Mouse (Mus musculus): ENCODE results near the gene Tnfrsf25. TPM values are rescaled to one million over a fixed set of nuclear protein-coding genes. Genes with fewer than 3 reads are reported as not detected.
A peak's percentile ranks its signal among the peaks of the same experiment; 100 is the strongest.

Tnfrsf25 gene
- polyA plus RNA-seq, 1 experiment = 7.0 TPM

DNA sequence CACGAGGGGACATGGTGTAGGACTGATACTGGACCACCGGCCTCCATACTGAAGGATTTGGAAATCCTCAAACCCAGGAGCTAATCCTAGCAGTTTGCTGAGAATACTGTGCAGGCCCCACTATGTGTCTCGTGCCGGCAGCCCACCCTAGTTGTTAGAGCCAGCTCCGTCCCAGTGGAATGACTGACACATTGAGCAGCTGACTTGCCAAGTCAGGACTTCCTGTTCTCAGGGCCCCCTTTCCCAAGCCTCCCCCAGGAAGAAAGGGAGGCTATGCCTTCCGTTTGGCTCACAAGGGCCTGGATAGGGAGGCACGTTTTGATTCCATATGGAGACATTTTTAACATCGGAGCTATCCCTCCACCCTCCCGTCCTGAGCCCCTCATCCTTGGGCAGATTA lies 25.5 kb upstream of the Tnfrsf25 start:
- DNase-seq (ENCODE audit: extremely low spot score in 1 of 2, low spot score in 1 of 2) = no peak

DNA sequence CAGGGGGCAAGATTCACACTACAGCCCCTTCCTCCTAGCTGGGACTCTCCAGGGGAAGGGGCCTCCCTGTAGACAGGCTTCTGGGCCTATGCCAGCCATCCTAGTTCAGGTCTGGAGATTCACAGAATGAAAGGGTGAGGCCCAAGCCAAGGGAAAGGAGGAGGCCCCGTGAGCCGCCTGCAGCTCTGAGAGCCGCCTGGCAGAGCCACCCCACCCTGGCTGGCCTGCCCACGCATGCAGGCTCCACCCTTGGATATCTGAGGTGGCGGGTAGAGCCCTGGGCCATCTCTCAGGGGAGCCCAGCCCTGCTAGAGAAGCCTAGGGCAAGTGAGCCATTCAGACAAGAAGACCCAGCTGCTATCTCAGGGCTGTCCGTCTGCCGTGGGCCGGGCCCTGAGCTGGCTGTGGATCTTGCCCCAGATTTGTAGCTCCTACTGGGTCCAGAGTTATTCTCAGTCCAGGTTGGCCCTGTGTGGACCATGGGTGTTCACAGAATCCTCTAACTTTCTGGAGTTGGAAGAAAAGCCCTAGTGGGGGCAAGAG lies 22.9 kb upstream of the Tnfrsf25 start:
- DNase-seq (ENCODE audit: extremely low spot score in 1 of 2, low spot score in 1 of 2) = no peak

DNA sequence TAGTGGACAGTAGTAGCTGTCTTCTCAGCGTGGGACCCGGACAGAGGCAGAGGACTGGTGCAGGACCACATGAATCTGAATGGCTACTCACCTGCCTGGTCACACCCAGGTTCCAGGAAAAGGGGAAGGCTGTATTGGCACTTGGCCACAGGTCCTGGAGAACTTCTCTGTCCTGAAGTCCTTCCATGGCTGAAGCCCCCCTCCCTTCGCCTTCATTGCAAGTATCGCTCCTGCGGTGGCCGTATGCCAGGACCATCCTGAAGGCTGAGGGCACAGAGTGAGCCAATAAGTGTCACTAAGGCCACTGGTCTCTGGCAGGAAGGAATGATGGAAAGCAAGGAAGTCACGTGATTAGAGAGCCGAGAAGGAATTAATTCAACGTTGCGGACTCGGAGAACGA lies 21.5 kb upstream of the Tnfrsf25 start:
- DNase-seq (ENCODE audit: extremely low spot score in 1 of 2, low spot score in 1 of 2) = no peak

DNA sequence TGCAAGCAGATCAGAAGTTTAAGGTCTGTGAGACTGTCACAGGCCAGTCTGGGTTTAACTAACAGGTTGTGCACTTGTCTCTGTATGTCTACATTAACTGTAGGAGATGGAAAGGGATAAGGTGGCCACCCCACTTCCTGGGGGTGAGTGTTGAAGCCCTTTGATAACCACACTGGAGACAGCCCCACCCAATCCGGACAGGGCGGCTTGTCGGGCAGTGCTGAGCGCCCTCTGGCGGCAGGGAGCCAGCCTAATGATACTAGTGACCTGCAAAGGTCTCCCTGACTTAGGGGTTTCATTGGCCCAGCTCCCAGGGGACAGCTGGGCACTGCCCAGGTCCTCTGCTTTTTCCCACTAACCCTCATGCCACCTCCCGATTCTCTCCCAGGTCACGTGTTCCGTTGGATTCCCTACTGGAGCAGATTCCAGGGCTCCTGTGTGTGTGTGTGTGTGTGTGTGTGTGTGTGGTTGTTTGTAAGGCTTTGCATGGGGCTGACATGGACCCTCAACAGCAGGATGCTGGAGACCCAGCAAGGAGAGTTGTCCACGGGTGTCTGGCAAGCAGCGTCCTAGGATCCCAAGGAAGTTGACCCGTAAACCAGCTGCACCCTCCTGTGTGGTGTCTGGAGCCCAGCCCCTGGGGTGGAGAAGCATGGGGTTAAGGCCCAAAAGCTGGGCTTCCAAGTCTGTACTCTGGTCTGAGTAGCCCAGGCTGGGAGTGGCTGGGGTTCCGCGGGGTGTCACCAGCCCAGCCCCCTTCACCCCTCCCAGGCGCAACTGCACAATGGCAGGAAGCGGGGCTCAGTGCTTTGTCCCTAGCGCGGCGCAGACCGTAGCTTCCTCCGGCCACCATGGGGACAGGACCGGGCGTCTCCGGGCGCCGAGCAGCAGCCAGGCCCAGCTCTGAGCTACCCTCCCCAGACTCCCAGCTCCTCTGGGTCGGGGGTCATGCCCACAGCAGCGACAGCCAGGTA lies 19.5 kb upstream of the Tnfrsf25 start:
- peak in 1 of 2 experiments; percentile 70 for DNase-seq (ENCODE audit: extremely low spot score in 1 of 2, low spot score in 1 of 2)

DNA sequence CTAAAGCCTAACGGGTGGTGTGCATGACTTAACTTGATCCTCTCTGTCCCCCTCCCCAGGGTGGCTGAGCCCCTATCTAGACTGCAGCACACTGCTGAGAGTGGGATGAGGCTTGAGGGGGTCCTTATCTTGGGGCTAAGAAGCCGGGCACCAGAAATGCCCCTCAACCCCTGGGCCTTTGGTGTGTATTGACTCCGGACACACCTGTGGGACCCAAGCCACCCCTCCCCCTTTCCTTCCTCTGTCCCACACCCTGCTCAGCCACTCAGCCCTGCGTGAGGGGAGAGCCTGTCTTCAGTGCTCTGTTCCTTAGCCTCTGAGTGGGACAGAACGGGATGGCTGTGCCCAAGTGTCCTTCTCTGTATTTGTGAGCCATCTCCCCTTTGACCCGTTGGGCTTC lies 18.8 kb upstream of the Tnfrsf25 start:
- DNase-seq (ENCODE audit: extremely low spot score in 1 of 2, low spot score in 1 of 2) = no peak

DNA sequence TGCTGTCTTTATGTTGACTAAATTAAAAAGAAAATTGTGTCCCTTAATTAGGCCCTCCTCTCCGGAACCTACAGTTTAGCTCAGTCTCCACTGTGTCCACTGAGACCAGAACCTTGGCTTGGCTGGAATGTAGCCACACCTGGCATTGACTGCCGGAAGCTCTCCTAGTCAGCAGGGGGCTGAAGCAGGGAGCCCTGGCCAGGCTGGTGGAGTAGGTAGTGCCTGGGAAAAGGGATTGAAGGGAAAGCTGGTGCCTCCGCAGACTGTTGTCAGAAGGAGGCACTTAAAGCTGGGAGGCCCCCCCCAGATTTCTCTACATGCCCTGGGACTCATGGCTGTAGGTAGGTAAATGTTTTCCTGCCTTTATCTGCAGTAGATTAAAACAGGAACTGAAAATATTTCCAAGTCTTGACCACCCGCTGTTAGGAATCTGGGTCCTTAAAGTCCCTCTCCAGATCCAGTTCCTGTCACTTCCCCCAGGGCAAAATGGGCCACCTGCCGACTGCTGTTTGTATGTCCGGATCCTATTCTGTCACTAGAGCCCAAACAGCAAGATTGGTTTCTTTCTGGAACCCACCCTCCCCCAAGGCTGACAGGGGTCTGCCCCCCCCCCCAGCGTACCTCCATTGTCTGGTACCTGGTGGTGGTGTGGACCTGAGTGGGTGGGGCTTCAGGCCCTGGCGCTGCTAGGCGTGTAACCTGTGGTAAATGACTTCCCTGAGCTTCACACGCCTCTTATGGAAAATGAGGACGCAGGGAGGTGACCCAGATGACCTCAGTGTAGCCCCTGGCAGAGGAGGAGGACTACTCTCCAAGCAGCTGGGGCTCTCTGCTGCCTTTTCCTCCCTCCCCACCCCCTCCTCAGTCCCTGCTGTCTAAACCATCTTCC lies 17.6 kb upstream of the Tnfrsf25 start:
- DNase-seq (ENCODE audit: extremely low spot score in 1 of 2, low spot score in 1 of 2) = no peak

DNA sequence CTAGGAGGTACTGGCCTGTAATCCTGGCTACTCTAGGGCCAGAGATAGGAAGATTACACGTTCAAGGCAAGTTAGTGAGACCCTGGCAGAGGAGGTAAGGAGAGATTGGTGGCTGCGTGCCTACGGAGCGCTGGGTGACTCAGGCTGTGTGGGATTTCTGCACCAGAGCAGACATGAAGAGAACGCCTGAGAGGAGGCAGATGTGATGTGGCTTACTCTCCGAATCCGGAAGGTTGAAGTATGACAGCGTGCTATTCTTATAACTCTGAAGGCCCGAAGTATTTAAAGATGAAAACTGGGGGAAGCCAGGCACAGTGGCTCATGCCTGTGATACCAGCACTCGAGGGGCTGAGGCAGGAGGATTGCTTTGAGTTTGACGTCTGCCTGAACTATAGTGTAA lies 15.2 kb upstream of the Tnfrsf25 start:
- DNase-seq (ENCODE audit: extremely low spot score in 1 of 2, low spot score in 1 of 2) = peak; percentile 83 to 87

DNA sequence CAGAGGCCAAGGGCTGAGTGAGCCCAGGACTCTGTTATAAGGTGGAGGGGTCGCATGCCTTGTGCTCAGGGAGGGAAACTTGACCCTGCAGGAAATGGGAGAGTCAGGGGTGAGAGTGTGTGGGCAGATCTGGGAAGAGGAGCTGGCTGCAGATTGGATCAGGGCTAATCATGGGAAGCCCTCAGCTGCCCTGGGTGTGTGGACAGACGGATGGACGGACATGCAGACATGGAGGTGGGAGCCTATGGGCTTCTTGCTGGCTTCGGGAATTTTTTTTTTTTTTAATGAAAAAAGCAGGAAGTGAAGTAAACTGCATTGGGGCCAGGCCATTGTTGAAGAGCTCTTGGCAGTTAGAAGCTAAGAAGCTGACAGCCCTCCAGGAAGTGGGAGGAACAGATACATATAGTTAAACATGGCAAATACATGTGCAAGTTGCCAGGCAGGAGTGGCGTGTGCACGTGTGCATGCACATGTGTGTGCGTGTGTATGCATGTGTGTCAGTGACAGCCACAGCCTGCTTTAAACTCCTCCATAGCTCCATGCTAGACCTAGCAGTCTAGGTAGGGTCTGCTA lies 14.6 kb upstream of the Tnfrsf25 start:
- no peak for DNase-seq (ENCODE audit: extremely low spot score in 1 of 2, low spot score in 1 of 2)

DNA sequence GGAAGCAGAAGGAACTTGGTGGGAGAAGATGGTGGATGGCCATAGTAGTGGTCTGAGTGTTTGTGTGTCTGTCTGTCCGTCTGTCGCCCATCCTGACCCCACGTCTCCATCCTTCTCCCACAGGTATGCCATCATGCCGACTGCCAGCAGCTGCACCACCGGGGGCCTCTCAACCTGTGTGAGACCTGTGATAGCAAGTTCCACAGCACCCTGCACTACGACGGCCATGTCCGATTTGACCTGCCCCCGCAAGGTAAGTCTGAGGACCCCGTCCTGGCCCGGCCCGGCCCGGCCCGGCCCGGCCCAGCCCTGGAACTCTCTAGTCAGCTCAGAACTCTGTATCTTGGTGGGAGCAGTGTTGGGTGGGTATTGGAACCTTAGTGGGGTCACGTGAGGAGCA lies 13.8 kb upstream of the Tnfrsf25 start:
- no peak for DNase-seq (ENCODE audit: extremely low spot score in 1 of 2, low spot score in 1 of 2)

DNA sequence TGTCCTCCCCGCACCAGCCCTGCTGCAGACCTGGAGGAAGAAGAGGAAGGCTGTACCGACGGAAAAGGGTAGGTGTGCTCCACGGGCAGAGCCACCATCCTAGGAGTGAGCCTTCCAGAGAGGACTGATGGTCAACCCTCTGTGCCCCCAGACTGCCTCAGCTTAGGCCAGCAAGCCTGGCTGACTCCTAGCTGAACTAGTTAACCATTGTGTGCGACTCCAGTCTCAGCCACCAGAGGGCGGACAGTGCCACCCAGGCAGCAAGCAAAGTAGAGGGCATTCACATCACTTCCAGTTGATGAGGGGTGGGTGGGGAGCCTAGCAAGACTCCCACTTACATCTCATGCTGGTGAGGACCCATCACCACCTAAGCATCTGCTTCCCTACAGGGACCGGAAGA lies 12.7 kb upstream of the Tnfrsf25 start:
- DNase-seq (ENCODE audit: extremely low spot score in 1 of 2, low spot score in 1 of 2) = peak in 1 of 2 experiments; percentile 90

DNA sequence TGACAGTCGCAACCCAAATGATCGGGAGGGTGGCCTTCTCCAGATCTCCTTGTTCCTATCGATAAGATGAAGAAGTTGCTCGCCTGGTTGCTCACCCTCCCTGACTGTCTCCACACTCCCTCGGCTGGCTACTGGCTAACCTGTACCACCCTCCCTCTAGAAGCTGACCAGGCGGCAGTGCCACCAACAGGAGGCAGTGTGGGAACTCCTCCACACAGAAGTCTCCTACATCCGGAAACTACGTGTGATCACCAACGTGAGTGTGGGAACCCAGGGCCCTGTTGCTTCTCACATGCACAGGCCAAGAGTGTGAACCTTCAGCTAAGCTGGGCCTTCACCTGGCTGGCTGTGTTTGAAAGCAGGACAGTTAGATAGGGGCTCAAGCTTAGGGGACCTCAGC lies 9.0 kb upstream of the Tnfrsf25 start:
- no peak for DNase-seq (ENCODE audit: extremely low spot score in 1 of 2, low spot score in 1 of 2)

DNA sequence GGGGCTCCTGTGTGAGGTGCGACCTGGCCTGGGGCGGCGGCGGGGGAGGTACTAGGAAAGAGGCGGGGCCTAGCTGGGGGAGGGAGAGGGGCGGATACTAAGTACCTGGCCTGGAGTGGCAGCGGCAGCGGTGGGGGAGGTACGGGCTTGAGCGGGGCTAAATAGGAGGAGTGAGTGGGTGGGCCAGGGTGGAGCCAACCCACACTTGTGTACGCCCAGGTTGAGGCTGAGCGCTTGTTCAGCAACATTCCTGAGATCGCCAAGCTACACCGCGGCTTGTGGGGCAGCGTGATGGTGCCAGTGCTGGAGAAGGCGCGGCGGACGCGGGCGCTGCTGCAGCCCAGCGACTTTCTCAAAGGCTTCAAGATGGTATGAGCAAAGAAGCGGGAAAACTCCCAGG lies 8.2 kb upstream of the Tnfrsf25 start:
- DNase-seq (ENCODE audit: extremely low spot score in 1 of 2, low spot score in 1 of 2) = no peak

DNA sequence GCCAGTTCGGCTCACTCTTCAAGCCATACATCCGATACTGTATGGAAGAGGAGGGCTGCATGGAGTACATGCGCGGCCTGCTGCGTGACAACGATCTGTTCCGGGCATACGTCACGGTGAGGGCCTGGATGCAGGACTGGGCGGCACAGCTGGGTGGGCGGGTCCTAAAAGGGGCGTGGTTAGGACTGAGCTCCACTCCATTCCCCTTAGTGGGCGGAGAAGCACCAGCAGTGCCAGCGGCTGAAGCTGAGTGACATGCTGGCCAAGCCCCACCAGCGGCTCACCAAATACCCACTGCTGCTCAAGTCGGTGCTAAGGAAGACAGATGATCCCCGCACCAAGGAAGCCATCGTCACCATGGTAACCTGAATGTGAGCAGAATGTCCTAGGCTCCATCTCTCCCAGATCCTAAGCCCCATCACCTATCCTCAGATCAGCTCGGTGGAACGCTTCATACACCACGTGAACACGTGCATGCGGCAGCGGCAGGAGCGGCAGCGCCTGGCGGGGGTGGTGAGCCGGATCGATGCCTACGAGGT lies 7.7 kb upstream of the Tnfrsf25 start:
- peak; percentile 67 to 69 for DNase-seq (ENCODE audit: extremely low spot score in 1 of 2, low spot score in 1 of 2)

DNA sequence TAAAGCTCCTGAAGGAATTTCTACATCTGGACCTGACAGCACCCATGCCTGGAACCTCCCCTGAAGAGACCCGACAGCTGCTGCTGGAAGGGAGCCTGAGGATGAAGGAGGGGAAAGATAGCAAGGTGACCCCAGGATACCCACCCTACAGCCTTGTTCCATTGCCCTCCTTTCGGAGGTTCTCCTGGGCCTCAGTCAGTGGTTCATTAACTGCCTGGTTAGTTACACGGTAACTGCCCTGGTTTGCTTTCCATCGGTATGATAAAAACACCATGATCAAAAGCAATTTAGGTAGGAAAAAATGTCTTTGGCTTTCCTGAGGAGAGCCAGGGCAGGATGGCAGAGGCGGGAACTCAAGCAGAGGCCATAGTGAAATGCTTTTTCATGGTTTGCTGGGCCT lies 7.1 kb upstream of the Tnfrsf25 start:
- no peak for DNase-seq (ENCODE audit: extremely low spot score in 1 of 2, low spot score in 1 of 2)

DNA sequence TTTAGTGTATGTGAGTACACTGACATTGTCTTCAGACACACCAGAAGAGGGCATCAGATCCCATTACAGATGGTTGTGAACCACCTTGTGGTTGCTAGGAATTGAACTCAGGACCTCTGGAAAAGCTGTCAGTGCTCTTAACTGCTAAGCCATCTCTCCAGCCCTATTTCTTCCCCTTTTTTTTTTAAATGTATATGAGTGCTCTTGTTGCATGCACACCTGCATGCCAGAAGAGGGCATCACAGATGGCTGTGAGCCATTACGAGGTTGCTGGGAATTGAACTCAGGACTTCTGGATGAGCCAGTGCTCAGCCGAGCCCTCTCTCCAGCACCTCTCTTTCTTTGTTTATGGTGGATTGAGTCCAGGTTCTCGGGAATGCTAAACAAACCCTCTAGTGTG lies 6.2 kb upstream of the Tnfrsf25 start:
- no peak for DNase-seq (ENCODE audit: extremely low spot score in 1 of 2, low spot score in 1 of 2)

DNA sequence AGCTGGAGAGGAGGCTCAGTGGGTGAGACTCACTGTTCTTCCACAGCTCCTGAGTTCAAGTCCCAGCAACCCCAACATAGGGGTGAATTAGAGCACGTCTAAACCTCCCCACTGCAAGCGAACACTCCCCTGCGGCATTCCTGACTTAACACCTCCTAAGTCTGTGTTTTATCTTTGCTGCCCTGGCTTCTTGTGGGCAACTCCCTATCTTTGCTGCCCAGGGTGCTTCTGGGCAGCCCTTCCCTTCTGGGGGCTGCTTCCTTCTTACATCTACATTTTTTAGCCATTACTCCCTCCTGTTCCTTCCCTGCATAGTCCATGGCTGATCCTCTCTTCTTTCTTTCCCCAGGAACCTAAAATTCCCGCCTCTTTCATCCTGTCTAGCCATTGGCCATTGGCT lies 5.0 kb upstream of the Tnfrsf25 start:
- no peak for DNase-seq (ENCODE audit: extremely low spot score in 1 of 2, low spot score in 1 of 2)

DNA sequence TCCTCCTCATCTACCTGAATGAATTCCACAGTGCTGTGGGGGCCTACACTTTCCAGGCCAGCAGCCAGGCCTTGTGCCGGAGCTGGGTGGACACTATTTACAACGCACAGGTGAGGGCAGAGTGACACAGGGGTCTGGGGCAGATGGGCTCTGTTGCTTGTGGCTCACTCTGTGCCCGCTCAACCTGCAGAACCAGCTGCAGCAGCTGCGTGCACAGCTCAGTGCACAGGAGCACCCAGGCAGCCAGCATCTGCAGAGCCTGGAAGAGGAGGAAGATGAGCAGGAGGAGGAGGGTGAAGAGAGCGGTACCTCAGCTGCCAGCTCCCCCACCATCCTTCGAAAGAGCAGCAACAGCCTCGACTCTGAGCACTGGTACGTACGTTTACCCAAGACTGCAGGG lies 3.4 kb upstream of the Tnfrsf25 start:
- no peak for DNase-seq (ENCODE audit: extremely low spot score in 1 of 2, low spot score in 1 of 2)

DNA sequence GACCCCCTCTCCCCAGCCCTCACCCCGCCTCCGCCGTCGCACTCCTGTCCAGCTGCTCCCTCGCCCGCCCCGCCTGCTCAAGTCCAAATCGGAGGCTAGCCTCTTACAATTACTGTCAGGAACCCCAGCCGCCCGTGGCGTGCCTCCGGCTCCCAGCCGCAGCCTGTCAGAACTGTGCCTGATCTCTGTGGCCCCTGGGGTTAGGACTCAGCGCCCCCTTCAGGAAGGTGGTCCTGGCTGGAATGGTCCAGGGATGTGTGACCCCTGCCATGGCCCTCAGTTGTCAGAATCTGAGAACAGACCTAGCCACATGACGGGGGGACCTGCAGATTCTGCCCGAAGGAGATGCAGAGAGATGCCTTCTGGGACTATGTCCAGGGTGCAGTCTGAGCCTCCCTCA lies 1.7 kb upstream of the Tnfrsf25 start:
- DNase-seq (ENCODE audit: extremely low spot score in 1 of 2, low spot score in 1 of 2) = no peak

DNA sequence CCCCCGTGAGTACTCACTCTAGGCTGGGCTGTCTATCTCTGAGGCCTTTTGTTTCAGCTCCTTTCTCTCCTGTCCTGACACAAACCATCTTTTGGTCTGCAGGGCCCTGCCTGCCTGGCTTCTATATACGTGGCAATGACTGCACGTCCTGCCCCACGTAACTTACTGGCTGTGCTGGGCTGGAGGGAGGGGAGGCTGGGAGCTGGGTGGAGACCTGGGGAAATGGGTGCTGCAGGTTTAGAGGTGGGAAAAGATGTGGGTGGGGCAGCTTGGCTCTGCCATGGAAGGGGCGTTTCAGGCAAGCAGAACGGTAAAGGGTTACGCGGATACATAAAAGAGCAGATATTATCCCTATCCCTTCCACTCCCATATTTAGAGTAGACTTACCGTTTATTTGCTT lies 1.8 kb downstream of the Tnfrsf25 start:
- no peak for DNase-seq (ENCODE audit: extremely low spot score in 1 of 2, low spot score in 1 of 2)

DNA sequence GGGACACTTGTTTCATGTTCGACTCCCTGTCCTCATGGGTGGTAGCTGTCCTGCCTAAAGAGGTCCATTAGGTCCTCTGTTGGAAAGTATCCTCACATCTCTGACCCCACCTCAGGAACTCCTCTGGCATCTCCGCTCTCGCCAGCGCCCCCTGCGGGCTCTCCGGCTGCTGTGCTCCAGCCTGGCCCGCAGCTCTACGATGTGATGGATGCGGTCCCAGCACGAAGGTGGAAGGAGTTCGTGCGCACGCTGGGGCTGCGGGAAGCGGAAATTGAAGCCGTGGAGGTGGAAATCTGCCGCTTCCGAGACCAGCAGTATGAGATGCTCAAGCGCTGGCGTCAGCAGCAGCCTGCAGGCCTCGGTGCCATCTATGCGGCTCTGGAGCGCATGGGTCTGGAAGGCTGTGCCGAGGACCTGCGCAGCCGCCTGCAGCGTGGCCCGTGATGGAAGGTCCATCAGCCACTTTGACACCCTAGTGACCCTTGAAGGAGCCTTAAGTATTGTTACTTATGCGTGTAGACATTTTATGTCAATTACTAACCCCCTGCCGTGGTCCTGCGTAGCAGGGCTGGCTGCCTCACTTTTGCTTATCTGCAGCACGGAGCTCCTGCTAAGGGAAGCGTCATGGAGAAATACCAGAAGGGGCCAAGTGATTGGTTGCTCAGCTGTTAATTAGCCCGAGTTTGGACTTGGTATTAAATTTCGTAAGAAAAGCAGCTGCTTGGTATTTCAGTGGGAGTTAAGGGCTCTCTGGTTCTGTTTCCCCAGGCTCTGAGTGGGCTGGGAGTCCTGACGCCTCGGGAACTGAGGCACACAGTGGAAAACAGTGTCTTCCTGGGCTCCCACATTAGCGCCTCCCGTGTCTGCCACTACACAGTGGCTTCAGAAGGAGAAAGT lies 3.9 kb downstream of the Tnfrsf25 start:
- peak in 1 of 2 experiments; percentile 70 for DNase-seq (ENCODE audit: extremely low spot score in 1 of 2, low spot score in 1 of 2)

All from frontal cortex, adult 2 months (tissue).